Mouse (Mus musculus) liver, embryonic 15.5 days (tissue): ENCODE data around the gene Gm45521. TPM values are rescaled to one million over a fixed set of nuclear protein-coding genes. Genes with fewer than 3 reads are reported as not detected.

Experiments used
- ATAC-seq: fragments of 200-750 bp; cut with Nextera tagmentation; 2 replicates; pipeline ENCODE4 v1.8.0; 2017; ENCODE audit warnings: moderate number of reproducible peaks, mild to moderate bottlenecking, moderate library complexity; ENCODE audit not compliant: insufficient read depth
- H3K27ac ChIP-seq: fragments of 300-500 bp; sonication (generic); replicated peaks from 2 replicates; pipeline ENCODE4 v1.5.1; 2015; ENCODE audit warnings: mild to moderate bottlenecking, inconsistent platforms
- H3K27me3 ChIP-seq: fragments of 300-500 bp; sonication (generic); 2 replicates; pipeline ENCODE4 v1.6.1; 2015; ENCODE audit warnings: mild to moderate bottlenecking, inconsistent platforms
- H3K36me3 ChIP-seq: fragments of 300-500 bp; sonication (generic); replicated peaks from 2 replicates; pipeline ENCODE4 v1.6.1; 2015; ENCODE audit warnings: moderate library complexity, mild to moderate bottlenecking, inconsistent platforms
- H3K4me1 ChIP-seq: fragments of 300-500 bp; sonication (generic); replicated peaks from 2 replicates; pipeline ENCODE4 v1.6.1; 2015; ENCODE audit warnings: inconsistent platforms
- H3K4me2 ChIP-seq: fragments of 300-500 bp; sonication (generic); 2 replicates; pipeline ENCODE4 v1.6.1; 2015; ENCODE audit warnings: moderate library complexity, mild to moderate bottlenecking, inconsistent platforms
- H3K4me3 ChIP-seq: fragments of 300-500 bp; sonication (generic); replicated peaks from 2 replicates; pipeline ENCODE4 v1.5.1; 2015; ENCODE audit warnings: mild to moderate bottlenecking, inconsistent platforms
- H3K9ac ChIP-seq: fragments of 300-500 bp; sonication (generic); 2 replicates; pipeline ENCODE4 v1.6.1; 2015; ENCODE audit warnings: moderate library complexity, mild to moderate bottlenecking, inconsistent platforms
- H3K9me3 ChIP-seq: fragments of 300-500 bp; sonication (generic); replicated peaks from 2 replicates; pipeline ENCODE4 v1.6.1; 2016; ENCODE audit warnings: inconsistent platforms
- WGBS: fragments of 180-500 bp; shearing (Covaris S2); methylation state at CpG from one replicate; pipeline ENCODE4 v1.1.7; 2015; ENCODE audit warnings: mixed read lengths; ENCODE audit not compliant: insufficient replicate concordance; 5-methylcytosine and 5-hydroxymethylcytosine counted together
- polyA plus RNA-seq: library from polyadenylated mRNA; unstranded; fragments of >200 nt; fragmentation: Nextera tagmentation; extraction: Ambion mirVana; gene quantifications from 2 replicates; pipeline ENCODE4 v1.2.1, GENCODE M21; 2015

The Gm45521 gene
- polyA plus RNA-seq, result not detected in 2 replicates

- Histone ChIP-seq H3K9me3 (no peaks in the 10 kb centered on the region), H3K9ac (no peak within 1 kb of the TSS), H3K4me3 (no peak within 1 kb of the TSS), H3K27me3 (no peaks in the 10 kb centered on the region), H3K36me3 (no peaks in the 10 kb centered on the region), H3K4me1 (peaks cover 4% of the 10 kb centered on the region; the same call in 1 of the 2 replicates), H3K4me2 (no peak within 1 kb of the TSS), H3K27ac (no peak within 1 kb of the TSS)
- 59% methylated on average over 9 of the region's 9 CpGs for WGBS
- ATAC-seq, result no peak
These were observed at the start of gene Gm45521 for GRCm38 (mm10) chr14:7957049-7957448. Gene Gm45521 (plus strand): TSS chr14:7957288.

GRCm38 (mm10) chr14:7909472-7909871 lies 47.6 kb upstream of the Gm45521 start:
- Histone ChIP-seq H3K36me3 (peaks cover 19% of the 10 kb centered on the region), H3K4me2 (no peak overlapping the region), H3K9ac (no peak overlapping the region), H3K27ac (no peak overlapping the region), H3K4me3 (no peak overlapping the region), H3K4me1 (no peaks in the 10 kb centered on the region), H3K27me3 (no peaks in the 10 kb centered on the region), H3K9me3 (no peaks in the 10 kb centered on the region)
- 78% methylated on average over 10 of the region's 10 CpGs for WGBS
- ATAC-seq, result no peak

GRCm38 (mm10) chr14:7913842-7914241 lies 43.2 kb upstream of the Gm45521 start:
- ATAC-seq, result no peak
- no peaks in the 10 kb centered on the region for H3K9me3 ChIP-seq
- peaks cover 29% of the 10 kb centered on the region; the same call in 1 of the 2 replicates for H3K36me3 ChIP-seq
- H3K4me1 ChIP-seq, result peaks cover 12% of the 10 kb centered on the region
- no peak overlapping the region for H3K9ac ChIP-seq
- 35% methylated on average over 7 of the region's 7 CpGs for WGBS
- no peaks in the 10 kb centered on the region for H3K27me3 ChIP-seq
- no peak overlapping the region for H3K4me2 ChIP-seq
- 0 out of 2 replicates have a peak overlapping the region, but pooled peaks have one; percentile 7 for H3K27ac ChIP-seq
- H3K4me3 ChIP-seq, result no peak overlapping the region

- no peak for ATAC-seq
- Histone ChIP-seq H3K27me3 (no peaks in the 10 kb centered on the region), H3K4me3 (no peak overlapping the region), H3K9me3 (no peaks in the 10 kb centered on the region), H3K4me2 (no peak overlapping the region), H3K9ac (no peak overlapping the region), H3K36me3 (peaks cover 26% of the 10 kb centered on the region; the same call in 1 of the 2 replicates), H3K4me1 (peaks cover 16% of the 10 kb centered on the region), H3K27ac (no peak overlapping the region)
- 41% methylated on average over 4 of the region's 4 CpGs for WGBS
These were observed 42.6 kb upstream of the Gm45521 start for GRCm38 (mm10) chr14:7914461-7914860.

- Histone ChIP-seq H3K36me3 (peaks cover 27% of the 10 kb centered on the region; the same call in 1 of the 2 replicates), H3K27me3 (no peaks in the 10 kb centered on the region), H3K4me3 (no peak overlapping the region), H3K9me3 (no peaks in the 10 kb centered on the region), H3K4me2 (no peak overlapping the region), H3K4me1 (peaks cover 16% of the 10 kb centered on the region), H3K9ac (no peak overlapping the region), H3K27ac (0 out of 2 replicates have a peak overlapping the region, but pooled peaks have one; percentile 41)
- ATAC-seq, result no peak
- WGBS, result 45% methylated on average over 6 of the region's 6 CpGs
These were observed 38.7 kb upstream of the Gm45521 start for GRCm38 (mm10) chr14:7918150-7918991.

GRCm38 (mm10) chr14:7919309-7919708 lies 37.8 kb upstream of the Gm45521 start:
- Histone ChIP-seq H3K4me3 (no peak overlapping the region), H3K27me3 (no peaks in the 10 kb centered on the region), H3K36me3 (peaks cover 30% of the 10 kb centered on the region; the same call in 1 of the 2 replicates), H3K27ac (no peak overlapping the region), H3K4me1 (peaks cover 16% of the 10 kb centered on the region), H3K9me3 (no peaks in the 10 kb centered on the region), H3K9ac (no peak overlapping the region), H3K4me2 (no peak overlapping the region)
- ATAC-seq, result no peak
- WGBS, result 61% methylated on average over 5 of the region's 5 CpGs

- Histone ChIP-seq H3K27ac (no peak overlapping the region), H3K4me2 (no peak overlapping the region), H3K4me3 (no peak overlapping the region), H3K27me3 (no peaks in the 10 kb centered on the region), H3K9me3 (no peaks in the 10 kb centered on the region), H3K4me1 (peaks cover 16% of the 10 kb centered on the region), H3K9ac (no peak overlapping the region), H3K36me3 (peaks cover 30% of the 10 kb centered on the region; the same call in 1 of the 2 replicates)
- 54% methylated on average over 4 of the region's 4 CpGs for WGBS
- no peak for ATAC-seq
These were observed 37.2 kb upstream of the Gm45521 start for GRCm38 (mm10) chr14:7919921-7920320.

- no peak for ATAC-seq
- H3K36me3 ChIP-seq, result peaks cover 28% of the 10 kb centered on the region; the same call in 1 of the 2 replicates
- no peak overlapping the region for H3K9ac ChIP-seq
- H3K9me3 ChIP-seq, result no peaks in the 10 kb centered on the region
- no peaks in the 10 kb centered on the region for H3K27me3 ChIP-seq
- no peak overlapping the region for H3K4me2 ChIP-seq
- 39% methylated on average over 5 of the region's 5 CpGs for WGBS
- peaks cover 16% of the 10 kb centered on the region for H3K4me1 ChIP-seq
- H3K4me3 ChIP-seq, result no peak overlapping the region
- H3K27ac ChIP-seq, result no peak overlapping the region
These were observed 35.6 kb upstream of the Gm45521 start for GRCm38 (mm10) chr14:7921459-7921858.

- Histone ChIP-seq H3K4me2 (no peak overlapping the region), H3K9ac (no peak overlapping the region), H3K27ac (no peak overlapping the region), H3K4me3 (no peak overlapping the region), H3K4me1 (peaks cover 5% of the 10 kb centered on the region), H3K27me3 (no peaks in the 10 kb centered on the region), H3K36me3 (peaks cover 20% of the 10 kb centered on the region; the same call in 1 of the 2 replicates), H3K9me3 (no peaks in the 10 kb centered on the region)
- no peak for ATAC-seq
These were observed 33.5 kb upstream of the Gm45521 start for GRCm38 (mm10) chr14:7923635-7924034.

- 13% methylated on average over 1 of the region's 1 CpGs for WGBS
- ATAC-seq, result no peak
- peaks cover 24% of the 10 kb centered on the region; the same call in 1 of the 2 replicates for H3K36me3 ChIP-seq
- no peak overlapping the region for H3K27ac ChIP-seq
- H3K9me3 ChIP-seq, result no peaks in the 10 kb centered on the region
- no peak overlapping the region for H3K4me2 ChIP-seq
- H3K4me3 ChIP-seq, result no peak overlapping the region
- no peaks in the 10 kb centered on the region for H3K27me3 ChIP-seq
- no peak overlapping the region for H3K9ac ChIP-seq
- H3K4me1 ChIP-seq, result peaks cover 4% of the 10 kb centered on the region
These were observed 28.7 kb upstream of the Gm45521 start for GRCm38 (mm10) chr14:7928362-7928761.

- no peak overlapping the region for H3K4me3 ChIP-seq
- no peak overlapping the region for H3K9ac ChIP-seq
- no peak overlapping the region for H3K27ac ChIP-seq
- ATAC-seq, result no peak
- peaks cover 8% of the 10 kb centered on the region for H3K4me1 ChIP-seq
- WGBS, result 10% methylated on average over 7 of the region's 7 CpGs
- no peaks in the 10 kb centered on the region for H3K9me3 ChIP-seq
- 0 out of 2 replicates have a peak, but pooled peaks cover 23% of the 10 kb centered on the region for H3K36me3 ChIP-seq
- H3K4me2 ChIP-seq, result no peak overlapping the region
- no peaks in the 10 kb centered on the region for H3K27me3 ChIP-seq
These were observed 28.1 kb upstream of the Gm45521 start for GRCm38 (mm10) chr14:7929029-7929428.
